Mouse (Mus musculus): ENCODE data around the gene Pygl. TPM values are rescaled to one million over a fixed set of nuclear protein-coding genes. Genes with fewer than 3 reads are reported as not detected.

Gene Pygl
- total and polyA plus RNA-seq, 3 experiments = 13.9 to 26.9 TPM; not detected in 1

DNA sequence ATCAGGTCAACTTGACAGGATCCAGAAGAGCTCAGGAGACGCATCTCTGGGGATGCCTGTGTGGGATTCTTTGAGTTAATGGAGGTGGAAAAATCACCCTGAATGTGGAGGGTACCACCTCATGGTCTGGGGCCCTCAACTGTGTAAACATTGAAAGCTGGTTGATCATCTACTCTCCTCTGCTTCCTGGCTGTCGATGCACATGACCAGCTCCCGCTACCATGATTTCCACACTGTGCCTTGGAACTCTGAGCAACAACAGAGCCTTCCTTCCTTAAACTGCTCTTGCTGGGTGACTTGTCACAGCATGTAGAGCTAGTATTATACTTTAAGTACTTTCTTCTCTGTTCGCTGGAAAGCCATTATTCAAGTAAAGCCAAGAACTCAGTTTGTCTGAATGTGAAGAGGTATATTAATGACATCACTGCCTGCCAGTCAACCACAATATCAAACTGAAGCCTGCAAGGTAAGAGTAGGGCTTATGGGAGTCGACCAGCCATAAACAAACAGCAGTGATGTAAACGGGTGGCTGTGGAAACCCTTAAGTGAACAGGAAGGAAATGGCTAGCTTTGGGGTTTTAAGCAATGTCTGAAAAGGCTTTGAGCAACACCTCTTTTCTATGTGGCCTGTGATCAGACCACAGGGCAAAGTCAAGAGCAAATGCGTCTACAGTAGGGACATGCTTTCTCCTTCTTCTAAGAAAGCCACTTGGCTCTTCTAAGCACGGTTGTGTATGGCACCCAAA lies 12.3 kb downstream of the Pygl start:
- TF ChIP-seq POLR2A (IDR thresholded peaks at IDR 0.05; ENCODE audit: control insufficient read depth in 1 of 2, insufficient read depth in 1 of 2, low read depth in 1 of 2, low read length in 2 of 2, poor library complexity in 1 of 2) (no peak), GABPA (IDR thresholded peaks at IDR 0.05; ENCODE audit: low read depth, low read length) (no peak), RAD21 (IDR thresholded peaks at IDR 0.05; ENCODE audit: low read depth, low read length) (no peak), E2F4 (IDR thresholded peaks at IDR 0.05; ENCODE audit: borderline replicate concordance, low read depth, low read length) (no peak), CHD2 (IDR thresholded peaks at IDR 0.05; ENCODE audit: low read length) (no peak), TBP (IDR thresholded peaks at IDR 0.05; ENCODE audit: low read depth, low read length) (no peak), SMC3 (IDR thresholded peaks at IDR 0.05; ENCODE audit: low read depth, low read length) (no peak), UBTF (IDR thresholded peaks at IDR 0.05; ENCODE audit: borderline replicate concordance, insufficient read depth, low read depth, low read length) (no peak), NELFE (IDR thresholded peaks at IDR 0.05; ENCODE audit: low read depth, low read length) (no peak), TCF12 (IDR thresholded peaks at IDR 0.05; ENCODE audit: low read depth, low read length) (no peak), POLR2AphosphoS2 (IDR thresholded peaks at IDR 0.05; ENCODE audit: low read length) (no peak), NRF1 (IDR thresholded peaks at IDR 0.05; ENCODE audit: insufficient read depth, low read depth, low read length, poor library complexity, severe bottlenecking) (no peak), ETS1 (IDR thresholded peaks at IDR 0.05; ENCODE audit: low read depth, low read length) (no peak), ZC3H11A (IDR thresholded peaks at IDR 0.05; ENCODE audit: low read depth, low read length) (no peak), TAL1 (IDR thresholded peaks at IDR 0.05; ENCODE audit: low read length) (no peak), CHD1 (IDR thresholded peaks at IDR 0.05; ENCODE audit: low read depth, low read length) (no peak), MYB (IDR thresholded peaks at IDR 0.05; ENCODE audit: low read depth, low read length) (no peak), HCFC1 (IDR thresholded peaks at IDR 0.05; ENCODE audit: low read depth, low read length) (no peak)
- Histone ChIP-seq H3K79me2 (ENCODE audit: control insufficient read depth, insufficient read depth, low read length, poor library complexity) (no peaks in the 10 kb centered on the region), H3K27ac (ENCODE audit: control insufficient read depth, low read depth, low read length) (no peak overlapping the region), H3K4me1 (ENCODE audit: control insufficient read depth in 1 of 2, insufficient read depth in 2 of 2, low read length in 2 of 2) (peaks cover 1 to 5% of the 10 kb centered on the region in 2 experiments; a peak in 3 of 4 replicates), H3K36me3 (ENCODE audit: control insufficient read depth in 1 of 2, insufficient read depth in 2 of 2, low read length in 2 of 2) (no peaks in the 10 kb centered on the region; a peak in 1 of 4 replicates), H3K4me3 (ENCODE audit: control insufficient read depth in 1 of 2, insufficient read depth in 1 of 2, low read depth in 2 of 2, low read length in 2 of 2) (no peak overlapping the region), H3K9ac (ENCODE audit: control insufficient read depth, low read depth, low read length, poor library complexity, severe bottlenecking) (no peak overlapping the region), H3K27me3 (ENCODE audit: control insufficient read depth in 1 of 2, insufficient read depth in 2 of 2, low read length in 2 of 2) (no peaks in the 10 kb centered on the region), H3K9me3 (replicated peaks; ENCODE audit: insufficient read depth, low read length) (no peaks in the 10 kb centered on the region)
- DNase-seq (ENCODE audit: low read depth, low spot score) = no peak

GRCm38 (mm10) chr12:70216229-70216800 lies 15.0 kb downstream of the Pygl start:
- no peaks in the 10 kb centered on the region for H3K9me3 ChIP-seq (replicated peaks; ENCODE audit: insufficient read depth, low read length)
- H3K36me3 ChIP-seq (ENCODE audit: control insufficient read depth in 1 of 2, insufficient read depth in 2 of 2, low read length in 2 of 2) = no peaks in the 10 kb centered on the region; a peak in 1 of 4 replicates
- TF ChIP-seq POLR2AphosphoS2 (IDR thresholded peaks at IDR 0.05; ENCODE audit: low read length) (no peak), CHD1 (IDR thresholded peaks at IDR 0.05; ENCODE audit: low read depth, low read length) (no peak), UBTF (IDR thresholded peaks at IDR 0.05; ENCODE audit: borderline replicate concordance, insufficient read depth, low read depth, low read length) (no peak), NRF1 (IDR thresholded peaks at IDR 0.05; ENCODE audit: insufficient read depth, low read depth, low read length, poor library complexity, severe bottlenecking) (no peak), EP300 (IDR thresholded peaks at IDR 0.05; ENCODE audit: low read depth in 1 of 2, low read length in 2 of 2) (no peak), USF1 (IDR thresholded peaks at IDR 0.05; ENCODE audit: low read depth, low read length) (no peak), ZMIZ1 (IDR thresholded peaks at IDR 0.05; ENCODE audit: low read depth, low read length) (no peak), ETS1 (IDR thresholded peaks at IDR 0.05; ENCODE audit: low read depth, low read length) (no peak), ZKSCAN1 (IDR thresholded peaks at IDR 0.05; ENCODE audit: low read depth, low read length) (no peak), TBP (IDR thresholded peaks at IDR 0.05; ENCODE audit: low read depth, low read length) (no peak), SIN3A (IDR thresholded peaks at IDR 0.05; ENCODE audit: low read length) (no peak), TAL1 (IDR thresholded peaks at IDR 0.05; ENCODE audit: low read length) (no peak), KAT2A (conservative IDR thresholded peaks at IDR 0.05; ENCODE audit: low read depth, low read length) (no peak), POLR2AphosphoS5 (IDR thresholded peaks at IDR 0.05; ENCODE audit: borderline replicate concordance, low read depth, low read length) (no peak), MYB (IDR thresholded peaks at IDR 0.05; ENCODE audit: low read depth, low read length) (no peak)
- H3K9ac ChIP-seq (ENCODE audit: control insufficient read depth, low read depth, low read length, poor library complexity, severe bottlenecking) = no peak overlapping the region
- H3K4me3 ChIP-seq (ENCODE audit: control insufficient read depth in 1 of 2, insufficient read depth in 1 of 2, low read depth in 2 of 2, low read length in 2 of 2) = no peak overlapping the region
- H3K4me1 ChIP-seq (ENCODE audit: control insufficient read depth in 1 of 2, insufficient read depth in 2 of 2, low read length in 2 of 2) = peaks cover 0 to 4% of the 10 kb centered on the region in 2 experiments; a peak in 3 of 4 replicates
- H3K79me2 ChIP-seq (ENCODE audit: control insufficient read depth, insufficient read depth, low read length, poor library complexity) = no peaks in the 10 kb centered on the region
- H3K27me3 ChIP-seq (ENCODE audit: control insufficient read depth in 1 of 2, insufficient read depth in 2 of 2, low read length in 2 of 2) = no peaks in the 10 kb centered on the region
- H3K27ac ChIP-seq (ENCODE audit: control insufficient read depth, low read depth, low read length) = no peak overlapping the region
- DNase-seq (ENCODE audit: low read depth, low spot score) = no peak

Measured in MEL (cell line).